Mouse (Mus musculus) MEL (cell line): ENCODE measurements around the gene Palmd. TPM values are rescaled to one million over a fixed set of nuclear protein-coding genes. Genes with fewer than 3 reads are reported as not detected.
A peak's percentile ranks its signal among the peaks of the same experiment; 100 is the strongest.

Source experiments
- DNase-seq: peaks from one replicate; pipeline ENCODE4 v3.0.0; 2011; ENCODE audit warnings: low read depth, low spot score
- H3K27ac ChIP-seq: 2 replicates; pipeline ENCODE4 v1.5.1; 2012; ENCODE audit warnings: low read depth, mild to moderate bottlenecking, control low read depth, low read length, moderate library complexity; ENCODE audit not compliant: control insufficient read depth
- H3K27me3 ChIP-seq, 2 experiments: fragments of 150-350 bp in 1 of 2; sonication (generic) in 1 of 2; 2 replicates each; pipeline ENCODE4 v1.6.1; 2012; ENCODE audit warnings: low read length in 2 of 2, mild to moderate bottlenecking in 2 of 2, improper control_type of control experiment in 1 of 2, moderate library complexity in 1 of 2; ENCODE audit not compliant: insufficient read depth in 2 of 2, control insufficient read depth in 1 of 2
- H3K36me3 ChIP-seq, 2 experiments: 2 replicates each; pipeline ENCODE4 v1.6.1; 2012 to 2014; ENCODE audit warnings: low read length in 2 of 2, improper control_type of control experiment in 1 of 2, inconsistent platforms in 1 of 2, mild to moderate bottlenecking in 1 of 2; ENCODE audit not compliant: insufficient read depth in 2 of 2, control insufficient read depth in 1 of 2
- H3K4me1 ChIP-seq, 2 experiments: fragments of 150-350 bp in 1 of 2; sonication (generic) in 1 of 2; 2 replicates each; pipeline ENCODE4 v1.6.1; 2012; ENCODE audit warnings: low read length in 2 of 2, improper control_type of control experiment in 1 of 2, mild to moderate bottlenecking in 1 of 2; ENCODE audit not compliant: insufficient read depth in 2 of 2, control insufficient read depth in 1 of 2
- H3K4me3 ChIP-seq, 2 experiments: fragments of 150-350 bp in 1 of 2; sonication (generic) in 1 of 2; 2 replicates each; pipeline ENCODE4 v1.5.1; 2012; ENCODE audit warnings: low read depth in 2 of 2, low read length in 2 of 2, mild to moderate bottlenecking in 2 of 2, moderate library complexity in 2 of 2, control low read depth in 1 of 2, improper control_type of control experiment in 1 of 2; ENCODE audit not compliant: control insufficient read depth in 1 of 2, insufficient read depth in 1 of 2
- H3K79me2 ChIP-seq: 2 replicates; pipeline ENCODE4 v1.6.1; 2012; ENCODE audit warnings: mild to moderate bottlenecking, low read length, moderate library complexity; ENCODE audit not compliant: control insufficient read depth, poor library complexity, insufficient read depth
- H3K9ac ChIP-seq: 2 replicates; pipeline ENCODE4 v1.6.1; 2012; ENCODE audit warnings: low read depth, mild to moderate bottlenecking, control low read depth, low read length, moderate library complexity; ENCODE audit not compliant: control insufficient read depth, poor library complexity, severe bottlenecking
- H3K9me3 ChIP-seq: fragments of 150-350 bp; sonication (generic); replicated peaks from 2 replicates; pipeline ENCODE4 v1.6.1; 2012; ENCODE audit warnings: mild to moderate bottlenecking, low read length, improper control_type of control experiment, moderate library complexity; ENCODE audit not compliant: insufficient read depth
- CHD1 ChIP-seq: IDR thresholded peaks from 2 replicates; pipeline ENCODE4 v1.6.1; 2012; ENCODE audit warnings: low read depth, mild to moderate bottlenecking, inconsistent platforms, low read length, improper control_type of control experiment
- CHD2 ChIP-seq: IDR thresholded peaks from 2 replicates; pipeline ENCODE4 v1.6.1; 2011; ENCODE audit warnings: low read length, improper control_type of control experiment
- CTCF ChIP-seq, 3 experiments: IDR thresholded peaks in 2 of 3; conservative IDR thresholded peaks in 1 of 3; 2 replicates each; pipeline ENCODE4 v1.5.1; 2011 to 2012; ENCODE audit warnings: low read length in 3 of 3, low read depth in 2 of 3, mild to moderate bottlenecking in 2 of 3, improper control_type of control experiment in 1 of 3, inconsistent platforms in 1 of 3, mixed read lengths in 1 of 3, moderate library complexity in 1 of 3; ENCODE audit not compliant: control insufficient read depth in 1 of 3, insufficient read depth in 1 of 3, poor library complexity in 1 of 3, severe bottlenecking in 1 of 3
- ELF1 ChIP-seq: IDR thresholded peaks from 2 replicates; pipeline ENCODE4 v1.6.1; 2014; ENCODE audit warnings: low read depth, mild to moderate bottlenecking, inconsistent platforms, low read length, improper control_type of control experiment, moderate library complexity
- EP300 ChIP-seq, 2 experiments: IDR thresholded peaks; 2 replicates each; pipeline ENCODE4 v1.6.1; 2011; ENCODE audit warnings: improper control_type of control experiment in 2 of 2, low read length in 2 of 2, low read depth in 1 of 2, mild to moderate bottlenecking in 1 of 2
- ETS1 ChIP-seq: IDR thresholded peaks from 2 replicates; pipeline ENCODE4 v1.6.1; 2012; ENCODE audit warnings: low read depth, mild to moderate bottlenecking, inconsistent platforms, low read length, improper control_type of control experiment, moderate library complexity
- GABPA ChIP-seq: IDR thresholded peaks from 2 replicates; pipeline ENCODE4 v1.6.1; 2012; ENCODE audit warnings: low read depth, mild to moderate bottlenecking, inconsistent platforms, low read length, improper control_type of control experiment, moderate library complexity
- GATA1 ChIP-seq: IDR thresholded peaks from 2 replicates; pipeline ENCODE4 v1.6.1; 2011; ENCODE audit warnings: low read depth, low read length, improper control_type of control experiment
- HCFC1 ChIP-seq: IDR thresholded peaks from 2 replicates; pipeline ENCODE4 v1.6.1; 2012; ENCODE audit warnings: low read depth, mild to moderate bottlenecking, inconsistent platforms, low read length, improper control_type of control experiment, moderate library complexity
- JUND ChIP-seq: IDR thresholded peaks from 2 replicates; pipeline ENCODE4 v1.6.1; 2011; ENCODE audit warnings: low read depth, mild to moderate bottlenecking, improper control_type of control experiment, low read length
- MAFK ChIP-seq: IDR thresholded peaks from 2 replicates; pipeline ENCODE4 v1.6.1; 2011; ENCODE audit warnings: low read depth, mild to moderate bottlenecking, low read length, improper control_type of control experiment, borderline replicate concordance
- MAX ChIP-seq: IDR thresholded peaks from 2 replicates; pipeline ENCODE4 v1.6.1; 2011; ENCODE audit warnings: low read length, improper control_type of control experiment
- MAZ ChIP-seq: IDR thresholded peaks from 2 replicates; pipeline ENCODE4 v1.6.1; 2012; ENCODE audit warnings: low read depth, mild to moderate bottlenecking, inconsistent platforms, low read length, improper control_type of control experiment
- MEF2A ChIP-seq: IDR thresholded peaks from 2 replicates; pipeline ENCODE4 v1.6.1; 2014; ENCODE audit warnings: low read depth, mild to moderate bottlenecking, inconsistent platforms, low read length, improper control_type of control experiment; ENCODE audit not compliant: poor library complexity, insufficient replicate concordance, severe bottlenecking; ENCODE audit errors: extremely low read depth
- MXI1 ChIP-seq: IDR thresholded peaks from 2 replicates; pipeline ENCODE4 v1.6.1; 2011; ENCODE audit warnings: mild to moderate bottlenecking, low read depth, low read length, improper control_type of control experiment
- NRF1 ChIP-seq: IDR thresholded peaks from 2 replicates; pipeline ENCODE4 v1.6.1; 2014; ENCODE audit warnings: low read depth, mild to moderate bottlenecking, inconsistent platforms, low read length, improper control_type of control experiment, moderate library complexity; ENCODE audit not compliant: poor library complexity, insufficient read depth, severe bottlenecking
- POLR2A ChIP-seq, 2 experiments: IDR thresholded peaks; 2 replicates each; pipeline ENCODE4 v1.6.1; 2011 to 2012; ENCODE audit warnings: low read length in 2 of 2, mild to moderate bottlenecking in 2 of 2, control low read depth in 1 of 2, improper control_type of control experiment in 1 of 2, low read depth in 1 of 2, moderate library complexity in 1 of 2; ENCODE audit not compliant: control insufficient read depth in 1 of 2, insufficient read depth in 1 of 2, poor library complexity in 1 of 2
- POLR2AphosphoS2 ChIP-seq: IDR thresholded peaks from 2 replicates; pipeline ENCODE4 v1.6.1; 2011; ENCODE audit warnings: low read length, improper control_type of control experiment
- POLR2AphosphoS5 ChIP-seq: IDR thresholded peaks from 2 replicates; pipeline ENCODE4 v1.6.1; 2012; ENCODE audit warnings: low read depth, borderline replicate concordance, mild to moderate bottlenecking, inconsistent platforms, low read length, moderate library complexity, mixed read lengths
- RAD21 ChIP-seq: IDR thresholded peaks from 2 replicates; pipeline ENCODE4 v1.6.1; 2011; ENCODE audit warnings: mild to moderate bottlenecking, low read depth, low read length, improper control_type of control experiment
- RCOR1 ChIP-seq: IDR thresholded peaks from 2 replicates; pipeline ENCODE4 v1.6.1; 2012; ENCODE audit warnings: low read depth, mild to moderate bottlenecking, inconsistent platforms, low read length, improper control_type of control experiment
- SIN3A ChIP-seq: IDR thresholded peaks from 2 replicates; pipeline ENCODE4 v1.6.1; 2012; ENCODE audit warnings: low read length, improper control_type of control experiment, inconsistent platforms
- SMC3 ChIP-seq: IDR thresholded peaks from 2 replicates; pipeline ENCODE4 v1.6.1; 2011; ENCODE audit warnings: low read depth, low read length, improper control_type of control experiment
- TAL1 ChIP-seq: IDR thresholded peaks from 2 replicates; pipeline ENCODE4 v1.6.1; 2012; ENCODE audit warnings: mild to moderate bottlenecking, inconsistent platforms, low read length, moderate library complexity, mixed read lengths
- TCF12 ChIP-seq: IDR thresholded peaks from 2 replicates; pipeline ENCODE4 v1.6.1; 2014; ENCODE audit warnings: low read depth, mild to moderate bottlenecking, inconsistent platforms, low read length, improper control_type of control experiment, moderate library complexity
- UBTF ChIP-seq: IDR thresholded peaks from 2 replicates; pipeline ENCODE4 v1.6.1; 2012; ENCODE audit warnings: low read depth, mild to moderate bottlenecking, inconsistent platforms, low read length, improper control_type of control experiment, moderate library complexity, borderline replicate concordance; ENCODE audit not compliant: insufficient read depth
- USF1 ChIP-seq: IDR thresholded peaks from 2 replicates; pipeline ENCODE4 v1.6.1; 2014; ENCODE audit warnings: low read depth, mild to moderate bottlenecking, inconsistent platforms, low read length, improper control_type of control experiment, moderate library complexity
- USF2 ChIP-seq, 2 experiments: IDR thresholded peaks; 2 replicates each; pipeline ENCODE4 v1.6.1; 2011 to 2012; ENCODE audit warnings: improper control_type of control experiment in 2 of 2, low read length in 2 of 2, borderline replicate concordance in 1 of 2, inconsistent platforms in 1 of 2, low read depth in 1 of 2, mild to moderate bottlenecking in 1 of 2; ENCODE audit not compliant: insufficient read depth in 1 of 2
- ZC3H11A ChIP-seq: IDR thresholded peaks from 2 replicates; pipeline ENCODE4 v1.6.1; 2012; ENCODE audit warnings: low read depth, mild to moderate bottlenecking, inconsistent platforms, low read length, improper control_type of control experiment
- ZKSCAN1 ChIP-seq: IDR thresholded peaks from 2 replicates; pipeline ENCODE4 v1.6.1; 2012; ENCODE audit warnings: low read depth, mild to moderate bottlenecking, inconsistent platforms, low read length, improper control_type of control experiment, moderate library complexity
- ZMIZ1 ChIP-seq: IDR thresholded peaks from 2 replicates; pipeline ENCODE4 v1.6.1; 2012; ENCODE audit warnings: low read depth, mild to moderate bottlenecking, inconsistent platforms, low read length, improper control_type of control experiment, moderate library complexity
- polyA plus RNA-seq, 2 experiments: library from polyadenylated mRNA; stranded (reverse) in 1 of 2; unstranded in 1 of 2; fragments of >175 nt in 1 of 2; fragments of >200 nt in 1 of 2; gene quantifications; 2 replicates each; pipeline versions ENCODE4 v1.2.1 to v1.2.4; 2012; ENCODE audit warnings: low replicate concordance in 2 of 2, low read depth in 1 of 2; ENCODE audit not compliant: insufficient read length in 2 of 2, insufficient read depth in 1 of 2, missing spikeins in 1 of 2
- total RNA-seq: library from RNA; depleted of rRNA; stranded (reverse); fragments of 300-350 nt; gene quantifications from 2 replicates; pipeline ENCODE4 v1.2.3, GENCODE M21; 2012

The Palmd gene
- total and polyA plus RNA-seq, 3 experiments: 0.08 TPM; not detected in 2

GRCm38 (mm10) chr3:116966800-116967199, 2.0 kb downstream of the Palmd start:
- Histone ChIP-seq H3K9me3 (no peaks in the 10 kb centered on the region), H3K4me3 (no peak overlapping the region), H3K36me3 (no peaks in the 10 kb centered on the region), H3K9ac (no peak overlapping the region), H3K27me3 (no peaks in the 10 kb centered on the region; a peak in 1 of 4 replicates), H3K27ac (no peak overlapping the region), H3K4me1 (no peaks in the 10 kb centered on the region), H3K79me2 (no peaks in the 10 kb centered on the region)
- TF ChIP-seq UBTF: no peak
- TF ChIP-seq TCF12: no peak
- TF ChIP-seq POLR2AphosphoS5: no peak
- TF ChIP-seq GATA1: no peak
- TF ChIP-seq ZMIZ1: no peak
- no peak for TF ChIP-seq RAD21
- no peak for TF ChIP-seq MAFK
- no peak for TF ChIP-seq ZC3H11A
- TF ChIP-seq HCFC1: no peak
- no peak for DNase-seq

GRCm38 (mm10) chr3:116966225-116966624, 2.6 kb downstream of the Palmd start:
- no peak overlapping the region for H3K27ac ChIP-seq
- no peaks in the 10 kb centered on the region for H3K4me1 ChIP-seq
- no peak for TF ChIP-seq MAFK
- no peak for TF ChIP-seq USF1
- TF ChIP-seq ETS1: no peak
- TF ChIP-seq RAD21: peak; percentile 56
- no peak for TF ChIP-seq MAX
- TF ChIP-seq MAZ: no peak
- TF ChIP-seq SMC3: peak; percentile 68
- no peak for TF ChIP-seq POLR2AphosphoS5
- no peak for TF ChIP-seq NRF1
- no peak for TF ChIP-seq ELF1
- no peak for TF ChIP-seq EP300 (IDR thresholded peaks at IDR 0.05; ENCODE audit: low read depth in 1 of 2, low read length in 2 of 2)
- peak; percentile 32 for TF ChIP-seq ZC3H11A
- TF ChIP-seq GATA1: no peak
- TF ChIP-seq UBTF: no peak
- TF ChIP-seq ZKSCAN1: no peak
- no peak for TF ChIP-seq JUND
- TF ChIP-seq CTCF (IDR thresholded peaks at IDR 0.05 in 2 of 3, conservative IDR thresholded peaks at IDR 0.05 in 1 of 3; ENCODE audit: control insufficient read depth in 1 of 3, insufficient read depth in 1 of 3, low read depth in 2 of 3, low read length in 3 of 3, poor library complexity in 1 of 3, severe bottlenecking in 1 of 3): peak; percentile 41 to 63 (median 46)
- no peak for TF ChIP-seq CHD2
- no peak for TF ChIP-seq CHD1
- TF ChIP-seq HCFC1: no peak
- TF ChIP-seq GABPA: no peak
- TF ChIP-seq MEF2A: no peak
- TF ChIP-seq POLR2A (IDR thresholded peaks at IDR 0.05; ENCODE audit: control insufficient read depth in 1 of 2, insufficient read depth in 1 of 2, low read depth in 1 of 2, low read length in 2 of 2, poor library complexity in 1 of 2): no peak
- TF ChIP-seq TAL1: no peak
- no peak for TF ChIP-seq RCOR1
- no peak for TF ChIP-seq POLR2AphosphoS2
- TF ChIP-seq USF2 (IDR thresholded peaks at IDR 0.05; ENCODE audit: borderline replicate concordance in 1 of 2, insufficient read depth in 1 of 2, low read depth in 1 of 2, low read length in 2 of 2): no peak
- TF ChIP-seq MXI1: no peak
- no peak for TF ChIP-seq TCF12
- no peak for TF ChIP-seq SIN3A
- TF ChIP-seq, all 39 proteins: peak for 4
- H3K36me3 ChIP-seq: no peaks in the 10 kb centered on the region
- no peaks in the 10 kb centered on the region for H3K79me2 ChIP-seq
- no peak overlapping the region for H3K9ac ChIP-seq
- H3K9me3 ChIP-seq: no peaks in the 10 kb centered on the region
- no peaks in the 10 kb centered on the region; a peak in 1 of 4 replicates for H3K27me3 ChIP-seq
- no peak overlapping the region for H3K4me3 ChIP-seq
- peak; percentile 71 for DNase-seq
